Mouse (Mus musculus): ENCODE results near the gene Sfxn4. TPM values are rescaled to one million over a fixed set of nuclear protein-coding genes. Genes with fewer than 3 reads are reported as not detected.

The Sfxn4 gene
- 0.29 and 0.30 TPM in 2 replicates for polyA plus RNA-seq (2012; rRNA removed)

DNA sequence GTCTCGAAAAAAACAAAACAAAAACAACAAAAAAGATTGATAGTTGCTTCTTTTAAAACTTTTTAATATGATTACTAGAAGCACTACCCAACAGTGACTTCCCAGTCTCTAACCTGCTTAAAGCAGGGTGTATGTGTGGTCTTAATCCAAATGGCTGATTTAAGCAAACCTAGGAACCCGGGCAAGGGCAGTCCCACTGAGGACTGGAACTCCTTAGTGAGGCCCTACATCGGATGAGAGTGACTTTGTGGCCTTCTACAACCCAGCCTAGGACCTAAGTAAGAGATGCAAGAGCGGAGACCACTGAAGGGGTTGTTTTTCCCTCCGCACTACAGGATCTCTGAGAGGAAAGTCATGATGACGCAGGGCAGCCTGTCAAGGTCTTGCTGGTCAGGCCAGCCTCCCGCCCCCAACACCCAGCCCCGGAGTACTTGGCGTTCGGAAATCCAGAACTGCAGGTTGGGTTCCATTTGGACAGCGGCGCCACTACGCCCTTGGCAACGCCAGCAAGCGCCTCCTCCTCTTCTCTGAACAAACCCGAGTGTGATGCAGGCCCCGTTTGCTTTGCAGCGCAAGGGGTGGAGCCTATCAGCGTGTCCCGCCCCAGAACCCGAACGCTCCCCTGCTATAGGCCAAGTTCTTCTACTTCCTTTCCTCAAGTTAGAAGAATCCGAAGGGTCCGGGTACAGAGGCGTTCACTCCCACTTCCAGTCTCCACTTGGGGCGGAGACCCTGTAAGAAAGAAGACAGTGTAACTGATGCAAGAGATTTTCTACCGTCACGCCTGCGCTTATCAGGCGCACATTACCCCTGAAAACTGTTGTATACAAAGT lies at the start of gene Sfxn4:
TSS of gene Sfxn4 (minus strand) at position 612 of the 833 bp plus-strand sequence.

GRCm38 (mm10) chr19:60889714-60890315 lies 28.5 kb upstream of the Sfxn4 start, which contains the start of gene Grk5:
TSS of gene Grk5 (plus strand) at chr19:60889749.

DNA sequence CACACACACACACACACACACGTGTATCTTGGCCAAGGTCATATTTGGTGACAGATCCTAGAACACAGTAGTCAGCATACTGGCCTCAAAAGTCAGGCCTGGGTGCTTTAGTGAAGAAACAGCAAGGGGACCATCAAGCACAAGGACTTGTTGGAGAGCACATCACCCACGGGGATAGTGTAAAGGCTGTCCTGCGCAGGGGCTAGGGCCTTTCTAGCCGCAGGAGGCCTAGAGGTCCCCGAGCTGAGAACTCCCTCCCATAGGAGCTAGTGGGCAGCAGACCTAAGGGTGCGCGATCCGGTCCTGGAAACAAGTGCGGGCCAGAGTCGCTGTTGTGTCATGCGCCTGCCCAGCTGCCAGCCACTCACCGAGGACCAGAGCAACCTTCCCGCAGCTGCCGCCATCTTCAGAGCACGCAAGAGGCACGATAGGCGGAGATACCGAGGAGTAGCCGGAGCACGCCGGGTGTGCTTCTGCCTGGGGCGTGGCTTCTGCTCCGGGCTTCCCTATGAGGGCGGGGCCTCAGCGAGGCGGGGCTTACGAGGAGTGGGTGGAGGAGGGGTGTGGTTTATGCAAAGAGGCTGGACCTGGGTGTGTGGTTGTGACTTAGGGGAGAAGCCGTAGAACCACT lies 12.9 kb upstream of the Sfxn4 start, which contains the start of gene Prdx3:
TSS of gene Prdx3 (minus strand) at position 493 of the 631 bp plus-strand sequence.

GRCm38 (mm10) chr19:60811098-60812035 lies 49.9 kb downstream of the Sfxn4 start, which contains the start of gene Fam45a:
TSS of gene Fam45a (plus strand) at chr19:60811585.

GRCm38 (mm10) chr19:60790551-60791161 lies 70.6 kb downstream of the Sfxn4 start, which contains the start of gene Eif3a:
TSS of gene Eif3a (minus strand) at chr19:60790658.

Other genes with a start within 250 kb of the Sfxn4 start
- 0.67 and 0.74 TPM in 2 replicates for gene Nanos1, start 105.5 kb downstream of the Sfxn4 start, polyA plus RNA-seq (2012; rRNA removed)
- gene Eif3a, start 70.8 kb downstream of the Sfxn4 start, polyA plus RNA-seq (2012; rRNA removed): 12.4 and 16.0 TPM in 2 replicates
- 3.9 and 6.2 TPM in 2 replicates for gene Fam45a, start 49.9 kb downstream of the Sfxn4 start, polyA plus RNA-seq (2012; rRNA removed)
- gene Prdx3, start 13.1 kb upstream of the Sfxn4 start, polyA plus RNA-seq (2012; rRNA removed): 95.1 and 106 TPM in 2 replicates
- 1.6 TPM in 2 replicates for gene Grk5, start 28.3 kb upstream of the Sfxn4 start, polyA plus RNA-seq (2012; rRNA removed)

Data from colon, adult 2 months (tissue).